Mouse (Mus musculus) hindbrain, embryonic 12.5 days (tissue): ENCODE measurements around the gene Cd300lg. TPM values are rescaled to one million over a fixed set of nuclear protein-coding genes. Genes with fewer than 3 reads are reported as not detected.

Source experiments
- ATAC-seq: fragments of 200-750 bp; cut with Nextera tagmentation; 2 replicates; pipeline ENCODE4 v1.8.0; 2017; ENCODE audit warnings: moderate TSS enrichment; ENCODE audit not compliant: low FRiP score
- H3K27ac ChIP-seq: fragments of 300-500 bp; sonication (generic); 2 replicates; pipeline ENCODE4 v1.5.1; 2016; ENCODE audit warnings: mild to moderate bottlenecking
- H3K27me3 ChIP-seq: fragments of 300-500 bp; sonication (generic); 2 replicates; pipeline ENCODE4 v1.6.1; 2016; ENCODE audit warnings: mild to moderate bottlenecking
- H3K36me3 ChIP-seq: fragments of 300-500 bp; sonication (generic); 2 replicates; pipeline ENCODE4 v1.6.1; 2016; ENCODE audit warnings: mild to moderate bottlenecking
- H3K4me1 ChIP-seq: fragments of 300-500 bp; sonication (generic); 2 replicates; pipeline ENCODE4 v1.6.1; 2016
- H3K4me2 ChIP-seq: fragments of 300-500 bp; sonication (generic); replicated peaks from 2 replicates; pipeline ENCODE4 v1.6.1; 2016; ENCODE audit warnings: mild to moderate bottlenecking
- H3K4me3 ChIP-seq: fragments of 300-500 bp; sonication (generic); 2 replicates; pipeline ENCODE4 v1.5.1; 2016; ENCODE audit warnings: mild to moderate bottlenecking
- H3K9ac ChIP-seq: fragments of 300-500 bp; sonication (generic); 2 replicates; pipeline ENCODE4 v1.6.1; 2016; ENCODE audit warnings: mild to moderate bottlenecking, moderate library complexity
- H3K9me3 ChIP-seq: fragments of 300-500 bp; sonication (generic); replicated peaks from 2 replicates; pipeline ENCODE4 v1.6.1; 2016; ENCODE audit warnings: mild to moderate bottlenecking
- WGBS: fragments of 180-500 bp; shearing (Covaris S2); methylation state at CpG from one replicate; pipeline ENCODE4 v1.1.7; 2016; 5-methylcytosine and 5-hydroxymethylcytosine counted together
- polyA plus RNA-seq: library from polyadenylated mRNA; unstranded; fragments of >200 nt; fragmentation: Nextera tagmentation; extraction: Ambion mirVana; gene quantifications from 2 replicates; pipeline ENCODE4 v1.2.1, GENCODE M21; 2016

Cd300lg gene
- polyA plus RNA-seq, 1 experiment from 2014 or later = 0.12 TPM

- Histone ChIP-seq H3K4me2 (no peak overlapping the region), H3K9me3 (no peaks in the 10 kb centered on the region), H3K27ac (peak overlapping the region; percentile 84), H3K9ac (no peak overlapping the region; the same call in 1 of the 2 replicates), H3K36me3 (peaks cover 53% of the 10 kb centered on the region), H3K4me3 (no peak overlapping the region), H3K27me3 (no peaks in the 10 kb centered on the region), H3K4me1 (peaks cover 24% of the 10 kb centered on the region)
- ATAC-seq = peak; percentile 77
- WGBS = 51% methylated on average over 13 of the region's 13 CpGs
Measured at GRCm38 (mm10) chr11:102010140-102010539, 31.2 kb upstream of the Cd300lg start.

GRCm38 (mm10) chr11:102011510-102011909, 29.8 kb upstream of the Cd300lg start:
- peaks cover 56% of the 10 kb centered on the region for H3K36me3 ChIP-seq
- no peaks in the 10 kb centered on the region for H3K27me3 ChIP-seq
- WGBS = 69% methylated on average over 8 of the region's 8 CpGs
- H3K4me3 ChIP-seq = no peak overlapping the region
- H3K9ac ChIP-seq = no peak overlapping the region
- ATAC-seq = no peak
- no peaks in the 10 kb centered on the region for H3K9me3 ChIP-seq
- H3K4me1 ChIP-seq = peaks cover 28% of the 10 kb centered on the region
- no peak overlapping the region for H3K27ac ChIP-seq
- H3K4me2 ChIP-seq = no peak overlapping the region

GRCm38 (mm10) chr11:102013201-102013600, 28.1 kb upstream of the Cd300lg start:
- Histone ChIP-seq H3K27me3 (no peaks in the 10 kb centered on the region), H3K4me3 (no peak overlapping the region), H3K27ac (no peak overlapping the region), H3K4me1 (peaks cover 24% of the 10 kb centered on the region), H3K36me3 (peaks cover 60% of the 10 kb centered on the region), H3K9me3 (no peaks in the 10 kb centered on the region), H3K9ac (no peak overlapping the region), H3K4me2 (no peak overlapping the region)
- 86% methylated on average over 8 of the region's 8 CpGs for WGBS
- ATAC-seq = no peak

- ATAC-seq = no peak
- Histone ChIP-seq H3K27ac (no peak overlapping the region), H3K4me3 (no peak overlapping the region), H3K9me3 (no peaks in the 10 kb centered on the region), H3K27me3 (no peaks in the 10 kb centered on the region), H3K9ac (no peak overlapping the region), H3K4me2 (no peak overlapping the region), H3K36me3 (peaks cover 52% of the 10 kb centered on the region), H3K4me1 (peaks cover 14% of the 10 kb centered on the region)
- WGBS = 56% methylated on average over 6 of the region's 6 CpGs
Measured at GRCm38 (mm10) chr11:102015472-102015871, 25.8 kb upstream of the Cd300lg start.

- Histone ChIP-seq H3K4me1 (peaks cover 11% of the 10 kb centered on the region), H3K9me3 (no peaks in the 10 kb centered on the region), H3K9ac (no peak overlapping the region), H3K27me3 (no peaks in the 10 kb centered on the region), H3K27ac (no peak overlapping the region), H3K4me3 (no peak overlapping the region), H3K4me2 (no peak overlapping the region), H3K36me3 (peaks cover 48% of the 10 kb centered on the region)
- 81% methylated on average over 1 of the region's 1 CpGs for WGBS
- no peak for ATAC-seq
Measured at GRCm38 (mm10) chr11:102016136-102016535, 25.2 kb upstream of the Cd300lg start.

GRCm38 (mm10) chr11:102019736-102020135, 21.6 kb upstream of the Cd300lg start:
- H3K4me3 ChIP-seq = no peak overlapping the region
- H3K9ac ChIP-seq = no peak overlapping the region
- H3K27ac ChIP-seq = no peak overlapping the region
- WGBS = 76% methylated on average over 9 of the region's 9 CpGs
- ATAC-seq = no peak
- peaks cover 18% of the 10 kb centered on the region for H3K4me1 ChIP-seq
- H3K9me3 ChIP-seq = no peaks in the 10 kb centered on the region
- H3K27me3 ChIP-seq = no peaks in the 10 kb centered on the region
- H3K36me3 ChIP-seq = peaks cover 40% of the 10 kb centered on the region
- H3K4me2 ChIP-seq = no peak overlapping the region

- Histone ChIP-seq H3K4me1 (peaks cover 25% of the 10 kb centered on the region), H3K27me3 (peaks cover 4% of the 10 kb centered on the region; the same call in 1 of the 2 replicates), H3K27ac (no peak overlapping the region), H3K9me3 (no peaks in the 10 kb centered on the region), H3K4me3 (no peak overlapping the region), H3K9ac (no peak overlapping the region), H3K36me3 (peaks cover 40% of the 10 kb centered on the region), H3K4me2 (no peak overlapping the region)
- ATAC-seq = no peak
- 85% methylated on average over 5 of the region's 5 CpGs for WGBS
Measured at GRCm38 (mm10) chr11:102021196-102021595, 20.1 kb upstream of the Cd300lg start.

GRCm38 (mm10) chr11:102023406-102023805, 17.9 kb upstream of the Cd300lg start:
- Histone ChIP-seq H3K27me3 (peaks cover 4% of the 10 kb centered on the region; the same call in 1 of the 2 replicates), H3K9me3 (no peaks in the 10 kb centered on the region), H3K27ac (no peak overlapping the region), H3K4me3 (no peak overlapping the region), H3K4me2 (no peak overlapping the region), H3K9ac (no peak overlapping the region), H3K4me1 (peaks cover 35% of the 10 kb centered on the region), H3K36me3 (peaks cover 20% of the 10 kb centered on the region)
- no peak for ATAC-seq
- WGBS = 85% methylated on average over 13 of the region's 13 CpGs

GRCm38 (mm10) chr11:102024084-102024758, 17.1 kb upstream of the Cd300lg start:
- H3K27ac ChIP-seq = no peak overlapping the region
- 84% methylated on average over 6 of the region's 6 CpGs for WGBS
- H3K4me1 ChIP-seq = peaks cover 35% of the 10 kb centered on the region
- H3K9me3 ChIP-seq = no peaks in the 10 kb centered on the region
- no peak for ATAC-seq
- no peak overlapping the region for H3K9ac ChIP-seq
- peaks cover 4% of the 10 kb centered on the region; the same call in 1 of the 2 replicates for H3K27me3 ChIP-seq
- peaks cover 13% of the 10 kb centered on the region; the same call in 1 of the 2 replicates for H3K36me3 ChIP-seq
- H3K4me2 ChIP-seq = no peak overlapping the region
- H3K4me3 ChIP-seq = no peak overlapping the region

GRCm38 (mm10) chr11:102024875-102025274, 16.4 kb upstream of the Cd300lg start:
- Histone ChIP-seq H3K36me3 (peaks cover 13% of the 10 kb centered on the region; the same call in 1 of the 2 replicates), H3K27ac (no peak overlapping the region), H3K27me3 (peaks cover 4% of the 10 kb centered on the region; the same call in 1 of the 2 replicates), H3K4me2 (peak overlapping the region; percentile 83), H3K9ac (peak overlapping the region; percentile 45), H3K9me3 (no peaks in the 10 kb centered on the region), H3K4me1 (peaks cover 33% of the 10 kb centered on the region), H3K4me3 (peak overlapping the region; percentile 68; the same call in 1 of the 2 replicates)
- no peak for ATAC-seq
- 89% methylated on average over 4 of the region's 4 CpGs for WGBS

- 30% methylated on average over 7 of the region's 7 CpGs for WGBS
- peaks cover 36% of the 10 kb centered on the region for H3K4me1 ChIP-seq
- H3K9ac ChIP-seq = peak overlapping the region; percentile 45; the same call in 1 of the 2 replicates
- peak overlapping the region; percentile 83 for H3K4me2 ChIP-seq
- H3K27me3 ChIP-seq = peaks cover 4% of the 10 kb centered on the region; the same call in 1 of the 2 replicates
- H3K36me3 ChIP-seq = peaks cover 13% of the 10 kb centered on the region; the same call in 1 of the 2 replicates
- H3K27ac ChIP-seq = no peak overlapping the region
- ATAC-seq = no peak
- H3K9me3 ChIP-seq = no peaks in the 10 kb centered on the region
- peak overlapping the region; percentile 68 for H3K4me3 ChIP-seq
Measured at GRCm38 (mm10) chr11:102025354-102025753, 16.0 kb upstream of the Cd300lg start.

GRCm38 (mm10) chr11:102025991-102026660, 15.2 kb upstream of the Cd300lg start:
- H3K27ac ChIP-seq = peak overlapping the region; percentile 90
- ATAC-seq = peak; percentile 27; the same call in 1 of the 2 replicates
- no peaks in the 10 kb centered on the region for H3K9me3 ChIP-seq
- peaks cover 4% of the 10 kb centered on the region; the same call in 1 of the 2 replicates for H3K27me3 ChIP-seq
- H3K4me3 ChIP-seq = peak overlapping the region; percentile 68
- peaks cover 13% of the 10 kb centered on the region; the same call in 1 of the 2 replicates for H3K36me3 ChIP-seq
- H3K4me2 ChIP-seq = peak overlapping the region; percentile 83
- H3K4me1 ChIP-seq = peaks cover 36% of the 10 kb centered on the region
- WGBS = 4% methylated on average over 23 of the region's 23 CpGs
- H3K9ac ChIP-seq = peak overlapping the region; percentile 83
